Mouse (Mus musculus): ENCODE measurements around the gene Foxl1.

- TF ChIP-seq POLR2A (IDR thresholded peaks at IDR 0.05; ENCODE audit: low read depth, low read length) (no peak), CTCF (IDR thresholded peaks at IDR 0.05; ENCODE audit: borderline replicate concordance, insufficient read depth, low read length) (no peak)
Measured at GRCm38 (mm10) chr8:121170116-121170515, 42.4 kb downstream of the Foxl1 start.
